Mouse (Mus musculus): ENCODE results near the gene Cryga.

GRCm38 (mm10) chr1:65090370-65090769 is 12.8 kb downstream of the Cryga start:
- TF ChIP-seq CTCF (IDR thresholded peaks at IDR 0.05) = no peak
- TF ChIP-seq EP300 (IDR thresholded peaks at IDR 0.05) = no peak

Measured in lung, postnatal 0 days (tissue).